Mouse (Mus musculus) cerebellum, adult 11-12 months (tissue): Measurements from ENCODE around the gene Lrrc28.

Experiments used
- DNase-seq: peaks from one replicate; pipeline ENCODE4 v3.0.0; 2022

Lrrc28 gene

DNA sequence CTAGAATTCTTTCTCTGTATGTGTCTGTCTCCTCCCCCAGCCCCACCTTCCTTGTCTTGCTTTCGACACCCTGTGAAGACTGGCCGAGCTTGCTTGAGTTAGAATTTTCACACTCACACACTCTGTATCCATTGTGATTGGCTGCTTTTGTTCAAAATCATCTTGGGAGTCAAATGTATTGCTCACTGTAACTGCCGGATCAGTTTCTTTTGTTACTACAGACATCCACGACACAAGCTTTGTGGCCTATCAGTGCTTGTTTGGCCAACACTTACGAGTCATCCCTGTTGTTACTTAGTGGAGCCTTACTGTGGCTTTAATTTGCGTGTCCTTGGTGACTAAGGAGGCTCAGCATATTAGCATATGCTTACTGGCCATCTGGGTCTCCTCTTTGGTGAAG is 56.3 kb downstream of the Lrrc28 start:
- no peak for DNase-seq

GRCm38 (mm10) chr7:67586479-67586878 is 58.6 kb downstream of the Lrrc28 start:
- DNase-seq: no peak

DNA sequence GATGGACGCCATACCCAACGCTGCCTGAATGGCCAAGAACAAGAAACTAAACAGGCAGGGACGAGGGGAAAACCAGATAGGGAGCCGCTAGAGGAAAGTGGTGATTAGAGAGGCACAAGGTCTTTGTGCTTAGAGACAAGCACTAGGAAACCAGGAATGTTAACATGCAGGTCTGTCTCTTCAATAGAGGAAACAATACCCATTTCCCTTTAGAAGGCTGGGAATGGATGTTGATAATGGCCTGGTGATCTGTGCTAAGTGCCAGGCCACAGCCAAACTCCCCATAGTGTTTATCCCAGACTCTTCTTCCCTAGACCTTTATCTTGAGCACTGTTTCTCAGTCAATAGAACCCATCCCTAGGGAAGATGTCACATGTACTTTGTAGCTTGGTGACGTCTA is 61.2 kb downstream of the Lrrc28 start:
- no peak for DNase-seq

DNA sequence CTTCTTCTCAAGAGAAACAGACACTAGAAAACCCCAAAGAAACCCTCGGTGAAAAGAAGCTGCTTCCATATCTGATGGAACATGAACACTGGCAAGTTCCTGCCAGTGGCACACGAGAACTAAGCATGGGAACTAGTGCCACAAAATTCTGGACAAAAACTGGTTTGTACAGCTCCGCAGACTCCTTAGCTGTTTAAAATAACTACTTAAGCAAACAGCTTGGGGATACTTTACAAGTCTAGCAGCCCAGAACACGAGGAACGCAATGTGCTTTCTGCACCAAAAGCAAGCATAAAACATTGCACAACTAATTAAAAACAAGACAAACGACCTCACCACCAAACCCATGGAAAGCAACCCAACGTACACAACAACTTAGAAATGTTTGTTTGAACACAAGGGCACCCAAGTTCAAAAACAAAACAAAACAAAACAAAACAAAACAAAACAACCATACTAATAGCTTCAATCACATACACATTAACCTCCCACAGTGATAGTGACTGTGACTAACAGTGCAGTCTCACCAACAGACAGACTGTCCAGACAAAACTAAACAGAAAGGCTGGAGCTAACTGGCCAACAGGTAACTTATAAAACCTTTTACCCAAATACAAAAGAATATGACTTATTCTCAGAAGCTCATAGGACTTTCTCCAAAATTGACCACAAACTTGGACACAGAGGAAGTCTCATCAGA is 66.1 kb downstream of the Lrrc28 start:
- no peak for DNase-seq

GRCm38 (mm10) chr7:67578044-67578443 is 67.0 kb downstream of the Lrrc28 start:
- DNase-seq: no peak

DNA sequence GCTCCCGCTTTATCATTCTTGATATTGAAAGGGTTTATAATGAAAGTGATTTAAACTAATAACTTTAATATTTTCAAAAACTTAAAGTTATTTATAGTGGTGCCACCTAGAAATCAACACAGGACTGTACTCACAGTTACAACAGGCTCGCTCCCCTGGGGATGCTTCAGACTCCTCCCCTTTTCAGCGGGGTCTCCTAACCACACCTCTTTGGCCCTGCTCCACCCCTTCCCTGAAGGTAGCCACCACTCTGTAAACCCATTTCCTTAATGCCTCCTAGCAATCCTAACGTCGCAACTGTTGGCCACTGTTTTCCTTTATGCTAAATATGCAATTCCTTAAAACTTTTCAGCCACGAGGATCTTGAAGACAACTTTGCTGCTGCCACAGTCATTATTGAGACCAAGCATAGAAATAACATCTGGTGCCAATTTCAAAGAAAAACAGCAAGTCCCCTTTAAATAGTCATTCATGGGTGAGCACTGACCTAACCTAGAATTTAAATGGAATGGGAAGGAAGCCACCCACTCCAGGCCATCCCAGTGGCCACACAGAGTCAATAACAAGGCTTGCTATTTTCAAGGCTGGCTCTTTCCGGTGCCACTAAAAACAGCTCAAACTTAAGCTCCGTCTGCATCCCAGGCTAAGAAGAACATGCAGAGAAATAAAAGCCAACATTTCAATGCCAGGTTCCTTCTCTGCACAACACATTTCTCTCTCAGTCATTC is 78.4 kb downstream of the Lrrc28 start:
- DNase-seq: no peak

DNA sequence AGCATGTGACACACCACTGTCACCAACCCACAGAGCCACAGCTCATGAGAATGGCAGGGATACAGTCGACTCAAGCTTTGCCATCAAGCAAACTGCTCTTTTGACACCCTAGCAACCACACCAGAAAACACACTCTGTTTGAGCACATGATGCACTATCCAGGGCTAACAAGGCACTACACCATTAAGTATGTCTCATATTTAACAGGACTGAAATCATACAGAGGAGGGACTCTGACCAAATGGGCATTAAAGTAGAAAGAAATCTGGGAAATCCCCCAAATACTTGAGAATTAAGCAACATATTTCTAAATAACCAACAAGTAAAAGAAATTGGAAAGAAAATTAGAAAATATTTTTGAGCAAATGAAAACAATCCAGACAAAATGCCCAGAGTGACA is 79.9 kb downstream of the Lrrc28 start:
- no peak for DNase-seq

GRCm38 (mm10) chr7:67562176-67562575 is 82.9 kb downstream of the Lrrc28 start:
- DNase-seq: peak; percentile 88

DNA sequence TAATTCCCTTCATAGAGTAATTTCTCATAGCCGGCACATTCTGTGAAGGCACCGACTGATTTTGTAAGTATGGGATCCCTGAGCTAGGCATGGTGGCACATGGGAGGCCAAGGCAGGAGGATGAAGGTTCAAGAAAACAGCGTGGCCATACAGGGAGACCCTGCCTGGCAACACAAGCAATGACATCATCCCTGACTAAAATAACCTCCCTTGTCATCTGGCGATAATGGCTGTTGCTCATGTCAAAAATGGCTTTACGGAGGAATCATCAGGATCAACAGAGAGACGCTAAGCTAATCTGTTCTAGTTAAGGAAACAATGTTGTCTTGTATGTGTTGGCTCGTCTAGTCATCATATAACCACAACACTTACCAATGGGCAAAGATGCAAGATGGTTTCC is 85.6 kb downstream of the Lrrc28 start:
- DNase-seq: no peak

- DNase-seq: no peak
Observed at GRCm38 (mm10) chr7:67558230-67558629, 86.8 kb downstream of the Lrrc28 start.

GRCm38 (mm10) chr7:67554863-67555262 is 90.2 kb downstream of the Lrrc28 start:
- no peak for DNase-seq

- DNase-seq: no peak
Observed at GRCm38 (mm10) chr7:67551242-67551641, 93.8 kb downstream of the Lrrc28 start.

DNA sequence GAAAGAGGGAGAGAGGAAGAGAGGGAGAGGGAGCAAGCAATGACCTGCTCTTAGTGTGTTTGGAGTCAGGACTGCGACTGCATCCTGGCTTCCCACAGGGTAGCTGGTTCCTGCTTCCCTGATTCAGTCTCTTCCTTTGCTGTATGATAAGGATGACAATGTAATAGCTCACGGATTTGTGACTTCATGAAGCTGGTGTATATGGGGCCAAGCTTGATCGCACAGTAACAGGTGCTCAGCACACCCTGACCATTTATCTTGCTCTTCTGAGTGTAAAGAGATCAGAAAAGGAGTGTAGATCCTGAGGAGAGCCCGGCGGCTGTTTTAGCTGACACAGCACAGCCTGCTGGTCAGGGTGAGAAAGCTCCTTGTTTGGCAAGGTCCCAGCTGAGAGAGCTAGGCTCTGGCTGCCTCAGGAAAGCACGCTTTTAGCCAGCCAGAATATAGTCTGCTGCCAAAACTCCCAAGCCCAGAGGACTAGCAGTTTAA is 96.0 kb downstream of the Lrrc28 start:
- peak; percentile 92 for DNase-seq

- no peak for DNase-seq
Observed at GRCm38 (mm10) chr7:67548599-67549041, 96.4 kb downstream of the Lrrc28 start.

DNA sequence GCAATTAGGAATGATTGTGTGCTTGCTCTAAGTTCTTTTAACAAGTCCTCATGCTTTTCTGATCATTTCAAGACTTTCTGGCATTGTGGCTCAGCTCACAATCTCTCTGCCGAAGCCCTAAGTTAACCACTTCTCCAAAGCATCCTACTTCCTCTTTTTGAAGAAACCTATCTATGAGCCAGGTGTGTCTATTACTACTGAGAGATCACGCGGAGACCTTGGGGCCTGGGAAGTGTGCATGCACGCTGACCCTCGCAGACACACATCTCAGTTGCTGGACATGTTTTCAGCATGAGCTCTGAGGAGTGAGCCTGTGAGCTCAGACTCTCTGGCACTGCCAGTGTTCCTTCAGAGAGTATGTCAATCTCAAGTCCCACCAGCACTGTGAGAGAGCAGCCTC is 98.8 kb downstream of the Lrrc28 start:
- DNase-seq: no peak

- no peak for DNase-seq
Observed at GRCm38 (mm10) chr7:67544586-67544985, 100.5 kb downstream of the Lrrc28 start.

DNA sequence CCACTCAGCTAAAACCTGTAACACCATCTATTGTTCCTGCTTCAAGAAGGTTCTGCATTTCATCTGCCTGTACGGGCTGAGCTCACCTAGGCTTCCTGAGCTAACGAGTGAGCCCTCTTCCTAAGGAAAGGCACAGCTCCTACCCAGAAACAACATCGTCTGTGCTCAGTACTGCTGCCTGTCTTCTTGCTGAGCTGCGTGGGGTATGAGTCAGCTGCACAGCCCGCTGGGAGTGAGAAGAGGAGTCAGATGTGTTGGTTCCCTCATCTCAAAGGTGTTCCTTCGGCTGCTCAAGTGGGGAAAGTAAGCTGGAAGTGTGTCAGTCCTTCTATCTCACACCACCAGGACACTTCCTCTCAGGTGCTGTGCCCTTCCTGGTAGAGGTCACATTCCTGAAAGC is 101.4 kb downstream of the Lrrc28 start:
- no peak for DNase-seq

GRCm38 (mm10) chr7:67536588-67537372 is 108.3 kb downstream of the Lrrc28 start:
- no peak for DNase-seq

- peak; percentile 59 for DNase-seq
Observed at GRCm38 (mm10) chr7:67535941-67536340, 109.1 kb downstream of the Lrrc28 start.

- no peak for DNase-seq
Observed at GRCm38 (mm10) chr7:67530981-67531380, 114.1 kb downstream of the Lrrc28 start.

- DNase-seq: no peak
Observed at GRCm38 (mm10) chr7:67529381-67529780, 115.7 kb downstream of the Lrrc28 start.

DNA sequence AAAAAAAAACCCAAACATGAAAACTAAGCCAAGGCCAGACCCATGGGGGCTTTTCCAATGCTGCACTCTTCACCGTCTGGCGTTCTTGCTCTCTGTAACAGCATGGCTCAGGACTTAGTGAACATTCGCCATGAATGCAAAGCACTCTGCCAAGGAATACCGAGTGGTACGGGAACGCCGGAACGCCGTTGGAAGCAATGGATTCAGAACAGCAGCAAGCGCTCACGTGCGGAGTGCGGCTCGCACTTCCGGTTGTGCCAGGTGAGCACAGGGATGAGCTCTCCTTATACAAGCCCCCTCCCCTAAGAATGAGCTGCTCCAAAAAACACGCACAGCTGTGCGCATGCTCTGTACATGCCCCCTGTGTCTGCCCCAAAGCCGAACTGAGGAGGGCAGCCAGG is 116.2 kb downstream of the Lrrc28 start:
- DNase-seq: peak; percentile 49

DNA sequence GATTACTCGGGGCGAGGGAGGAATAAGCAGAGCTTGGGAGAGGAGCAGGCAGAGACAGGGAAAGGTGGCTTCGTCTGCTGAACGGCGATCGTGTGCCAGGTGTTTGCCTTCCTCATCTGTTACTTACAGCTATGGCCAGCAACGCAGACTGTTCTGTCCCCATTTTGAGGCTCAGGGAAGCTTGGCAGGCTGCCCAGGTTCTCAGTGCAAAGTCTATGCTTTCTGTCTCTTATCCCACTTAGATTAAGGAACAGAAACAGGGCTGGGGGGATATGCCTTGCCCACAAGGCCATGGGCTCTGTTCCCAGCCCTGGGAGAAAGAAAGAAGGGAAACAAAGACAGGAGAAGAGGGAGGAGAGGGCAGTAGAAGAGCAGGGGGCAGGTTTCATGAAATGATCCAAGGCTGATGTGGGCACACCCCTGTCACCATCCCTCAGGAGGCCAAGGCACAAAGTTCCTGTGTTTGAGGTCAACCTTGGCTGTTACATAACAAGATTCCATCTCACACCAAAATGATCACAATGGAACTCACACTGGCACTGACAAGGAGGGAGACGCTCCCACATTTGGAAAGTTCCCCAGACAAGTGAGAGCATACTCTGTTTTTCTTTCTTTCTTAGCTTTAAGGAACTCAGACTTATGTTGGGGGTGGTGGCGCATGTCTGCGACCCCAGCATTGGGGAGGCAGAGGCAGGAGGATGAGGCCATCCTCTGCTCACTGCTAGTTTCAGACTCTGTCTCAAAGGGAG is 116.8 kb downstream of the Lrrc28 start:
- DNase-seq: peak; percentile 67
